Mouse (Mus musculus): ENCODE results near the gene Trmu. TPM values are rescaled to one million over a fixed set of nuclear protein-coding genes. Genes with fewer than 3 reads are reported as not detected.
"Not testable (repeated sequence)": the region's sequence is repeated elsewhere in the genome, so short reads cannot be mapped to it uniquely, and the experiment has no call there.

Trmu gene
- polyA plus RNA-seq, 1 experiment, result 20.1 TPM

DNA sequence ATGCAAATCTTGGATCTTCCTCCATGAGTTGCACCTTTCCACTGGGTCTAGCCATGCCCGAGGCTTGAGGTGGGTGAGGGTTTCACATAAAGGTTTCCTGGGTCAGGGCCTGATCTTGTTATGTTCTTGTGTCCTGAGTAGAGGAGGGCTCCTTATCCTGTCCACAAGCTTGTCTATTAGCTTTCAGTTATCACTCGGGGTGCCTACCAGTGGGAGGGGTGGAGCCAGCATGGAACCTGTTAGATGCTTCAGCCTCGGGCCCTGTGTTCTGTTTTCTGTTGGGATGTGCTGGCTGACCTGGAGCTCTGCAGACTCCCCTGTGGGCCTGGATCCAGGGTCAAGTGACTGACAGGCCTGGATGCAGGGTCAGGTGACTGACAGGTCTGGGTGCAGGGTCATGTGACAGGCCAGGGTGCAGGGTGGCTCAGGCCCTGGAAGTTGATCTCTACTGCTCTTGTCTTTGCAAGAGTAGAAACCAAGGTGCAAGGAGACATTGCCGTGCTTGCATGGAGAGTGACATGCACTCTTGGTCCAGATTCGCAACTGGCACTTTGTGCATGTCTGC, 37.2 kb upstream of the Trmu start:
- TF ChIP-seq POLR2A (IDR thresholded peaks at IDR 0.05; ENCODE audit: control insufficient read depth, low read depth, low read length) (no peak), CTCF (IDR thresholded peaks at IDR 0.05; ENCODE audit: control insufficient read depth, insufficient read depth, insufficient replicate concordance, low read depth, low read length) (no peak)
- Histone ChIP-seq H3K36me3 (ENCODE audit: control insufficient read depth, insufficient read depth, low read length) (no peaks in the 10 kb centered on the region), H3K4me1 (ENCODE audit: control insufficient read depth, insufficient read depth, low read length) (no peaks in the 10 kb centered on the region), H3K4me3 (ENCODE audit: control insufficient read depth, low read depth, low read length) (no peak overlapping the region), H3K27me3 (ENCODE audit: control insufficient read depth, insufficient read depth, low read length) (no peaks in the 10 kb centered on the region), H3K27ac (ENCODE audit: control insufficient read depth, insufficient read depth, low read depth, low read length) (no peak overlapping the region)

DNA sequence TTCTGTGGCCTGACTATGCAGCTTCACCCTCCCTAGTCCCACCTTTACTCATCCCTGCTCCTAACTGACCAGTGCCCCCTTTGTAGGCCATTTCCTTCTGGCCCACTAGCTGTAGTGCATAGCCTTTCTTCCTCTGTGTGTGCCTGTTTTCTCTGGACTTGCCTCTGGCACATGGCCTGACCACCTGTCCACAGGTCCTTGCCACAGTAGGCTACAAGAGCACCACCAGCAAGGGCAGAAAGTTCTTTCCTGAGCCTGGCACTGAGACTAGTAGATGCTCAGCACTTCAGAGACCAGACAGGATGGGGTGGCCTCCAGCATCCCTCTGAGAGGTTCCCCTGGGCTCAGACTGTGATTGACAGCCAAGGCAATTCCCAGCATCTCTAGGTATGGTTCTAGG, 34.0 kb upstream of the Trmu start:
- H3K36me3 ChIP-seq (ENCODE audit: control insufficient read depth, insufficient read depth, low read length), result no peaks in the 10 kb centered on the region
- TF ChIP-seq CTCF (IDR thresholded peaks at IDR 0.05; ENCODE audit: control insufficient read depth, insufficient read depth, insufficient replicate concordance, low read depth, low read length), result no peak
- no peak for TF ChIP-seq POLR2A (IDR thresholded peaks at IDR 0.05; ENCODE audit: control insufficient read depth, low read depth, low read length)
- no peaks in the 10 kb centered on the region for H3K4me1 ChIP-seq (ENCODE audit: control insufficient read depth, insufficient read depth, low read length)
- H3K27me3 ChIP-seq (ENCODE audit: control insufficient read depth, insufficient read depth, low read length), result no peaks in the 10 kb centered on the region
- H3K4me3 ChIP-seq (ENCODE audit: control insufficient read depth, low read depth, low read length), result no peak overlapping the region
- H3K27ac ChIP-seq (ENCODE audit: control insufficient read depth, insufficient read depth, low read depth, low read length), result no peak overlapping the region

DNA sequence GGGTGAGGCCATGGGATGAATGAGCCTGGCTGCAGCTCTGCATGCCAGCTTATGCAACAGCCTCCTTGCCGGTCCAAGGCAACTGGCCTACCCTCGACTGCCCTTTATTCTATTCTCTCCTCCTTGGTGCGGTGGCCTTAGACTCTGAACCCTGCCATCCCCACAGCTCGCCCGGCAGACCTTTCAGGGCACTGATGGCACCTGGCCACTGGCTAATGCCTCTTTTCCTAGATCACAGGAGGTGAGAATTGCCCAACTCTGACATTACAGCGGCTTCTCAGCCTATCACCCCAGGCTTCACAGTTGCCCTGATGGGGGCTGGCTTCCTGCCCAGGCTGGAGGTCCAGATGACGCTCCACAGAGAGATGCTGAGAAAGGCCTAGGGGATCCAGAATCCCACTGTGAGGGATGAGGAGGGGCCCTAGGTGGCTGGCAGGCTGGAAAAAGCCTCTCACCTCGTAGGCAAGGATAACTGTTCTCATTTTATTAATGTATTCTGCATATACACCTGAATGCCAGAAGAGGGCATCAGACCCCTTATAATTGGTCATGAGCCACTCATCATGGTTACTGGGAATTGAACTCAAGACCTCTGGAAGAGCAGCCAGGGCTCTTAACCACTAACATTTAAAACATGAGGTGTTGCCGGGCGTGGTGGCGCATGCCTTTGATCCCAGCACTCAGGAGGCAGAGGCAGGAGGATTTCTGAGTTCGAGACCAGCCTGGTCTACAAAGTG, 27.3 kb upstream of the Trmu start:
- Histone ChIP-seq H3K4me1 (ENCODE audit: control insufficient read depth, insufficient read depth, low read length) (peaks cover 14% of the 10 kb centered on the region), H3K27ac (ENCODE audit: control insufficient read depth, insufficient read depth, low read depth, low read length) (no peak overlapping the region), H3K27me3 (ENCODE audit: control insufficient read depth, insufficient read depth, low read length) (no peaks in the 10 kb centered on the region)

DNA sequence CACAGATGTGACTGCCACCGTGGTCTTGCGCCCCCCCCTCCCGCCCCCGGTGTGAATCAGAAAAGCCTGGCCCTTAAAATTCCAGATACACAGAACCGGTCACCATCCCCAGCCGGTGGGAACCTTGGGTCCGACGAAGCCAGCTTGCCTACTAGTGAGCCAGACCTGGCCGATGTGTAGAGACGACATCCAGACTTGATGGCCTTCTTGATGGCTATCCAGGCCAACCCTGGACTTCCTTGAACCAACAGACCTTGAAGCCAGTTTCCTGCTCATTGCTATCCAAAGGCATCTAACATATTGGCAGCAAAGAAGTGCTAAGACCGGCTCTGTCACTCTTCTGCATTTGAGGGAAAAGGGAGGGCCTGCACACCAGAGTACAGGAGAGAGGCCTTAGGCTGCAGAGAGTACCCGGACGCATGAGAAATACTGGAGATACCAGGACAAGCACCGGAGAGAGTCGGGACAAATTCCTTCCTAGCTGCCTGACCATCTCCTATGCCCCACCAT, 20.1 kb upstream of the Trmu start:
- Histone ChIP-seq H3K27ac (ENCODE audit: control insufficient read depth, insufficient read depth, low read depth, low read length) (peak overlapping the region; percentile 2; the same call in 1 of the 2 replicates), H3K27me3 (ENCODE audit: control insufficient read depth, insufficient read depth, low read length) (no peaks in the 10 kb centered on the region), H3K4me3 (ENCODE audit: control insufficient read depth, low read depth, low read length) (peak overlapping the region; percentile 98), H3K36me3 (ENCODE audit: control insufficient read depth, insufficient read depth, low read length) (no peaks in the 10 kb centered on the region; the same call in none of the 2 replicates), H3K4me1 (ENCODE audit: control insufficient read depth, insufficient read depth, low read length) (peaks cover 3% of the 10 kb centered on the region)
- TF ChIP-seq CTCF (IDR thresholded peaks at IDR 0.05; ENCODE audit: control insufficient read depth, insufficient read depth, insufficient replicate concordance, low read depth, low read length), result no peak

More for the DNA sequence above, 27.3 kb upstream of the Trmu start:
- TF ChIP-seq POLR2A (IDR thresholded peaks at IDR 0.05; ENCODE audit: control insufficient read depth, low read depth, low read length), result no peak
- TF ChIP-seq CTCF (IDR thresholded peaks at IDR 0.05; ENCODE audit: control insufficient read depth, insufficient read depth, insufficient replicate concordance, low read depth, low read length), result no peak
- Histone ChIP-seq H3K4me3 (ENCODE audit: control insufficient read depth, low read depth, low read length) (no peak overlapping the region), H3K36me3 (ENCODE audit: control insufficient read depth, insufficient read depth, low read length) (no peaks in the 10 kb centered on the region)

DNA sequence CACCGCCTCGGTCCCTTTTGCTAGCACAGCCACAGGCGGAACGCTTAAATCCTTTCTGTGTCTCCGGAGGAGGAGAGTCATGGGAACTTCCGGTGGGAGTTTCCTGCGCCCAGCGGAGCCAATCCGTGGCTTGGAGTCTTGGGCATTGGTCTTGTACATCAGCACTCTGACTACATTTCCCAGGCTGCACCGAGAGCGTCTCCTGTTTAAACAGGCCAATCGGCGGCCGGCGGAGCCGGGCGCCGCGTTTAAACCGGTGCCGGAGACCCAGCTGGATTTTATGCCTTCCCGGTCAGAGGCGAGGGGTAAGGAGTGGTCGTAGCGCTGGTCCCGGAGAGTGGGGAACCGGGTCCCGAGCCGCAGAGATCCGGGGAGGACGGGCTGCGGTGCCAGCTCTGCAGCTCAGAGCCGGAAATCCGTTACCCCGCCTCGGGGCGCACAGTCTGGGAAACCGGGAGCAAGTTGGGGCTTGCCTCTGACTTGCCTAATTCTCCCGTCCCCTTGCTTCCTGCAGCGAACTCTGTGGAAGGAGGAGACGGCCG, 19.6 kb upstream of the Trmu start, which contains the start of gene Gtse1:
TSS of gene Gtse1 (plus strand) at position 256 of the 542 bp plus-strand sequence.
- Histone ChIP-seq H3K27me3 (ENCODE audit: control insufficient read depth, insufficient read depth, low read length) (no peaks in the 10 kb centered on the region), H3K36me3 (ENCODE audit: control insufficient read depth, insufficient read depth, low read length) (peaks cover 1% of the 10 kb centered on the region), H3K27ac (ENCODE audit: control insufficient read depth, insufficient read depth, low read depth, low read length) (peak within 1 kb of the TSS; percentile 92), H3K4me1 (ENCODE audit: control insufficient read depth, insufficient read depth, low read length) (peaks cover 3% of the 10 kb centered on the region), H3K4me3 (ENCODE audit: control insufficient read depth, low read depth, low read length) (peak within 1 kb of the TSS; percentile 98)
- TF ChIP-seq POLR2A (IDR thresholded peaks at IDR 0.05; ENCODE audit: control insufficient read depth, low read depth, low read length) (no peak), CTCF (IDR thresholded peaks at IDR 0.05; ENCODE audit: control insufficient read depth, insufficient read depth, insufficient replicate concordance, low read depth, low read length) (no peak)

DNA sequence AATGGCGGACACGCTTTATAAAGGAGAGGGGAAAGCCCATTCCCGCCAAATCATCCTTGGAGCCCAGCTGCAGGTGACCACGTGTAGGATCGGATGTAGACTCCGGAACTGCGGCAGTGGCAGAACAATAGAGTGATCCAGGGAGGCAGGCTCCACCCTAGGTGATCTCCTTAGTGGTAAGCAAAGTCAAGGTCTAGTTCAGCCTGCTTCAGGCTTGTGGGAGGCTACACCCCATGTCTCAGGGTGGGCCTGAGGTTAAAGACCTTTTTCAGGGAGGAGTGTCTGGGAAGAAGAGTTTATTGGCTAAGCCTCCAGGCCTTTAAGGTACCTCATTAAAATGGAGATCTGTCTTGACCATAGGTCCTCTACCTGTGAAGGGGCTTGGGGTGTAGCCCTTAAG, 13.2 kb upstream of the Trmu start:
- H3K27ac ChIP-seq (ENCODE audit: control insufficient read depth, insufficient read depth, low read depth, low read length); H3K4me3 ChIP-seq (ENCODE audit: control insufficient read depth, low read depth, low read length); H3K36me3 ChIP-seq (ENCODE audit: control insufficient read depth, insufficient read depth, low read length); H3K4me1 ChIP-seq (ENCODE audit: control insufficient read depth, insufficient read depth, low read length); H3K27me3 ChIP-seq (ENCODE audit: control insufficient read depth, insufficient read depth, low read length): not testable (repeated sequence)

DNA sequence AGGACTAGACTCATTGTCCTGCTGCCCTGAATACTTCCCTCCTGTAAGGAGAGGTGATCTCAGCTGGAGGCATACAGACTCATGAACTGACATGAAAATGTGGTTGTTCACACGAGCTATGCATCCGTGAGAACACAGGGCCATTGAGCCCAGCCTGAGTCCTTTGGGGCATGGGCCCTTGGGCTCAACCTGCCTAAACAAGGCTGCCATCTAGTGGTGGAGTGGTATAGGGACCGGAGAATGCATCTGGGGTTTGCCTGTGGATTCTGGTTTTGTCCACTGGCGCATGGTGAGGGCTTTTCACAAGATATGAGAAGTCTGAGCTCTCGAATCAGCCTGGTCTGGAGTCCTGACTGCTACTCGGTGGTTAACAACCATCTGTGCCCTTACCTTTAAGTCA, 11.4 kb upstream of the Trmu start:
- TF ChIP-seq CTCF (IDR thresholded peaks at IDR 0.05; ENCODE audit: control insufficient read depth, insufficient read depth, insufficient replicate concordance, low read depth, low read length) (peak; percentile 85), POLR2A (IDR thresholded peaks at IDR 0.05; ENCODE audit: control insufficient read depth, low read depth, low read length) (no peak)
- Histone ChIP-seq H3K4me1 (ENCODE audit: control insufficient read depth, insufficient read depth, low read length) (no peaks in the 10 kb centered on the region; the same call in 1 of the 2 replicates), H3K27me3 (ENCODE audit: control insufficient read depth, insufficient read depth, low read length) (no peaks in the 10 kb centered on the region), H3K36me3 (ENCODE audit: control insufficient read depth, insufficient read depth, low read length) (peaks cover 4% of the 10 kb centered on the region), H3K4me3 (ENCODE audit: control insufficient read depth, low read depth, low read length) (no peak overlapping the region), H3K27ac (ENCODE audit: control insufficient read depth, insufficient read depth, low read depth, low read length) (no peak overlapping the region)
